ENCODE assay signal across 8 mouse cellular contexts in the genomic region with DNA sequence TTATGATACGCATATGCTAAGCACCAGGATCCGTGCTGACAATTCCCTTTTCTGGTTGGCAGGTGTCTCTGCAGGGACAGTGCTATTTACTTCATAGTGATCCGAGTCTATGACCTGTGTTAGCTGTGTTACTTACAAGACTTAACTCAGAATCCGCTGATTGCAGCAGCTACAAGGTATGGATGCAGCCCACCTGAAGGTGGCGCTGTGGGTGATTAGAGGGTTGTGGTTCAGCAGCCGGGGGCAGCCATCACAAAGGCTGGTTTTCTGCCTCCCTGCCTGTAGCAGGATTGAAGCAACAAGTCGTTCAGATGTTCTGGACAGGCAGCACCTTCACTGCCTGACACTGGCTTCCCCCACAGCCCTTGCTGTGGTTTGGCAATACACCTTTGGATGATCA.
DNase-seq lines count a peak whose midpoint lies in the region; ATAC-seq lines count a peak whose summit lies in the region.
"Had no signal": no experiment of that assay in that cellular context is flagged by ENCODE, and none has a peak within 500 bp of the region (broad histone marks: within the 10 kb centered on the region; RNA-seq: fewer than 3 reads in every experiment).

No protein-coding gene starts in this region.

- peak; percentile 45 for DNase-seq in kidney, postnatal 10 days
- DNase-seq in ES-CJ7 (ENCODE audit: low read depth, low spot score), result peak; percentile 75
- peak; percentile 48 for DNase-seq in brain, adult 2 months (ENCODE audit: low read depth, low spot score)
- peak; percentile 48 for DNase-seq in thymus, postnatal 0 days (ENCODE audit: low spot score)
- DNase-seq in layer of hippocampus, adult 9-11 months, result no peak

- no peak overlapping the region for H3K27ac ChIP-seq in kidney, embryonic 14.5 days (ENCODE audit: low read depth, low read length)
- H3K27ac ChIP-seq in hindbrain, embryonic 15.5 days (replicated peaks), result 0 out of 2 replicates have a peak overlapping the region, but pooled peaks have one; percentile 79
- H3K27ac ChIP-seq: limb, embryonic 13.5 days had no signal

- no peaks in the 10 kb centered on the region for H3K9me3 ChIP-seq in kidney, embryonic 14.5 days (ENCODE audit: control insufficient read depth, low read length)
- no peaks in the 10 kb centered on the region for H3K9me3 ChIP-seq in hindbrain, embryonic 15.5 days
- H3K9me3 ChIP-seq: limb, embryonic 13.5 days had no signal

- peaks cover 18% of the 10 kb centered on the region for H3K4me1 ChIP-seq in kidney, embryonic 14.5 days (ENCODE audit: control insufficient read depth, insufficient read depth, low read length)
- peaks cover 67% of the 10 kb centered on the region for H3K4me1 ChIP-seq in hindbrain, embryonic 15.5 days (replicated peaks)

- no peak overlapping the region for H3K4me2 ChIP-seq in kidney, embryonic 14.5 days (replicated peaks; ENCODE audit: low read depth, low read length)
- peak overlapping the region; percentile 65; the same call in 1 of the 2 replicates for H3K4me2 ChIP-seq in hindbrain, embryonic 15.5 days

- H3K36me3 ChIP-seq in kidney, embryonic 14.5 days (ENCODE audit: control insufficient read depth, insufficient read depth, low read length), result no peaks in the 10 kb centered on the region
- H3K36me3 ChIP-seq in hindbrain, embryonic 15.5 days, result no peaks in the 10 kb centered on the region
- H3K36me3 ChIP-seq: limb, embryonic 13.5 days had no signal

- no peak overlapping the region for H3K9ac ChIP-seq in kidney, embryonic 14.5 days (ENCODE audit: low read depth, low read length)
- H3K9ac ChIP-seq in hindbrain, embryonic 15.5 days, result no peak overlapping the region
- H3K9ac ChIP-seq: limb, embryonic 13.5 days had no signal

- 34% methylated on average over 7 of the region's 7 CpGs for WGBS in kidney, embryonic 14.5 days
- 28% methylated on average over 7 of the region's 7 CpGs for WGBS in hindbrain, embryonic 15.5 days

- ATAC-seq in kidney, embryonic 14.5 days (ENCODE audit: low FRiP score, low TSS enrichment), result no peak
- ATAC-seq in hindbrain, embryonic 15.5 days (ENCODE audit: low FRiP score, low read depth), result no peak

- H3K4me3 ChIP-seq in kidney, embryonic 14.5 days (ENCODE audit: low read length), result no peak overlapping the region
- H3K4me3 ChIP-seq in hindbrain, embryonic 15.5 days, result no peak overlapping the region

- no peaks in the 10 kb centered on the region for H3K27me3 ChIP-seq in kidney, embryonic 14.5 days (ENCODE audit: control insufficient read depth, insufficient read depth, low read length)
- no peaks in the 10 kb centered on the region for H3K27me3 ChIP-seq in hindbrain, embryonic 15.5 days
